Mouse (Mus musculus): ENCODE data around the gene Igfbp2.
A peak's percentile ranks its signal among the peaks of the same experiment; 100 is the strongest.

DNA sequence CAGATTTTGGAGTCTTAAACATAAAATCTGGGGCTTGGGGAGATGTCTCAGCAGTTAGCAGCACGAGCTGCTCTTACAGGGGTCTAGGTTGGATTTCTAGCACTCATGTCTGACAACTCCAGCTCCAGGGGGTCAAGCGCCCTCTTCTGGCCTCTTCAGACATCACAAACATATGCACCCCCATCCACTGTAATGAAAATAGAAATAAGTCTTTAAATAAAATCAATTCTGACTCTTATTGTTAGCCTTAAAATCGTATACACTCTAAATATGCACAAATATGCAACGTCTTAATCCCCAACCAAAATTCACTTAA is 55.0 kb downstream of the Igfbp2 start:
- peak; percentile 70 for TF ChIP-seq ZC3H11A (IDR thresholded peaks at IDR 0.05; ENCODE audit: borderline replicate concordance, low read depth, low read length)
- no peak for TF ChIP-seq HCFC1 (IDR thresholded peaks at IDR 0.05; ENCODE audit: borderline replicate concordance, insufficient read depth, low read length)
- TF ChIP-seq CHD2 (IDR thresholded peaks at IDR 0.05; ENCODE audit: low read depth, low read length) = no peak
- no peak for TF ChIP-seq MAFK (IDR thresholded peaks at IDR 0.05; ENCODE audit: insufficient read depth, low read depth, low read length)
